26 mouse cellular contexts compared by ENCODE assay signal in the genomic region with DNA sequence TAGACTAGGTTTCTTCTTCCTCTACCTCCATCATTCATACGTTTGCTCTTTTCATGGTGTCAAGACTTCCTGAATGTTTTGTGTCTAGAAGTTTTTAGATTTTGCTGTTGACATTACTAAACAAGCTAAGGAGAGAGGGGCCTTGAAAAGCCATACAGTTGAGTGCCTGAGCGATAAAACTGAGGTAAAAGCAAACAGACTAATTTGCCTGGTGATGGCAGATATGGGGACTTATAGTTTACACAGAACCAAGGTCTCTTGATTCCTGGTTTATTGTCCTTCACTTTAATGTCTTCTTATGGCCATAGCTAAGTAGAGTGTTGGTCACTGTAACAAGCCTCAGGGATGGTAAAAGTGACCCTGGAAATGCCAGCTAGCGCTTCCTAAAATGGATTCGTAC. TPM values are rescaled to one million over a fixed set of nuclear protein-coding genes. Genes with fewer than 3 reads are reported as not detected.
"Had no signal": no experiment of that assay in that cellular context is flagged by ENCODE, and none has a peak within 500 bp of the region (broad histone marks: within the 10 kb centered on the region; RNA-seq: fewer than 3 reads in every experiment).

No protein-coding gene starts in this region.

- H3K4me2 ChIP-seq: heart, embryonic 11.5 days; heart, embryonic 13.5 days; heart, embryonic 15.5 days; hindbrain, embryonic 12.5 days; hindbrain, embryonic 14.5 days; limb, embryonic 12.5 days; liver, embryonic 11.5 days had no signal

- ATAC-seq: forebrain, postnatal 0 days; hindbrain, embryonic 16.5 days; inflammation-experienced regulatory T-cells, adult 6 months had no signal

- H3K9me3 ChIP-seq: heart, embryonic 13.5 days; heart, embryonic 15.5 days; hindbrain, embryonic 12.5 days; limb, embryonic 10.5 days; limb, embryonic 12.5 days had no signal

- H3K4me1 ChIP-seq: heart, embryonic 13.5 days; heart, embryonic 15.5 days; hindbrain, embryonic 12.5 days; limb, embryonic 10.5 days; limb, embryonic 12.5 days had no signal

- H3K9ac ChIP-seq: forebrain, postnatal 0 days; heart, embryonic 13.5 days; heart, embryonic 15.5 days; hindbrain, embryonic 12.5 days; hindbrain, embryonic 14.5 days; limb, embryonic 12.5 days had no signal

- H3K27me3 ChIP-seq: heart, embryonic 13.5 days; heart, embryonic 15.5 days; hindbrain, embryonic 12.5 days; limb, embryonic 12.5 days had no signal

- H3K4me3 ChIP-seq: heart, adult 2 months; heart, embryonic 13.5 days; heart, embryonic 15.5 days; hindbrain, embryonic 12.5 days; layer of hippocampus, adult 2 months; left cerebral cortex, adult 2 months; limb, embryonic 10.5 days; limb, embryonic 12.5 days had no signal

- DNase-seq: forebrain, postnatal 0 days; gastrocnemius, postnatal 14 days; gastrocnemius, postnatal 36 days; heart, adult 11 months; heart, adult 2 months; heart, postnatal 14 days; heart, postnatal 36 days; kidney, adult 18-20 months; kidney, adult 8-10 months; kidney, postnatal 10 days; kidney, postnatal 25 days; kidney, postnatal 4 days; liver had no signal

- H3K27ac ChIP-seq: heart, adult 2 months; heart, embryonic 13.5 days; heart, embryonic 15.5 days; hindbrain, embryonic 12.5 days; hindbrain, embryonic 14.5 days; layer of hippocampus, adult 2 months; left cerebral cortex, adult 2 months; limb, embryonic 10.5 days; limb, embryonic 12.5 days had no signal

- H3K36me3 ChIP-seq: heart, embryonic 13.5 days; heart, embryonic 15.5 days; hindbrain, embryonic 12.5 days; limb, embryonic 10.5 days; limb, embryonic 12.5 days had no signal

RNA-seq across cellular contexts. Expression of a gene that starts 51.2 kb away (rescaled TPM):
- polyA plus RNA-seq: heart, postnatal 0 days; inflammation-experienced regulatory T-cells, adult 6 months had no signal
